Mouse (Mus musculus): ENCODE data around the gene Itgb7.
A peak's percentile ranks its signal among the peaks of the same experiment; 100 is the strongest.

The Itgb7 gene

GRCm38 (mm10) chr15:102231748-102232147 lies at the start of gene Itgb7:
Gene Itgb7, minus strand, starts transcription at chr15:102231944.
- no peak for DNase-seq (ENCODE audit: low read depth, low spot score)

- no peak for DNase-seq (ENCODE audit: low read depth, low spot score)
Measured at GRCm38 (mm10) chr15:102280623-102281022, 48.9 kb upstream of the Itgb7 start.

DNA sequence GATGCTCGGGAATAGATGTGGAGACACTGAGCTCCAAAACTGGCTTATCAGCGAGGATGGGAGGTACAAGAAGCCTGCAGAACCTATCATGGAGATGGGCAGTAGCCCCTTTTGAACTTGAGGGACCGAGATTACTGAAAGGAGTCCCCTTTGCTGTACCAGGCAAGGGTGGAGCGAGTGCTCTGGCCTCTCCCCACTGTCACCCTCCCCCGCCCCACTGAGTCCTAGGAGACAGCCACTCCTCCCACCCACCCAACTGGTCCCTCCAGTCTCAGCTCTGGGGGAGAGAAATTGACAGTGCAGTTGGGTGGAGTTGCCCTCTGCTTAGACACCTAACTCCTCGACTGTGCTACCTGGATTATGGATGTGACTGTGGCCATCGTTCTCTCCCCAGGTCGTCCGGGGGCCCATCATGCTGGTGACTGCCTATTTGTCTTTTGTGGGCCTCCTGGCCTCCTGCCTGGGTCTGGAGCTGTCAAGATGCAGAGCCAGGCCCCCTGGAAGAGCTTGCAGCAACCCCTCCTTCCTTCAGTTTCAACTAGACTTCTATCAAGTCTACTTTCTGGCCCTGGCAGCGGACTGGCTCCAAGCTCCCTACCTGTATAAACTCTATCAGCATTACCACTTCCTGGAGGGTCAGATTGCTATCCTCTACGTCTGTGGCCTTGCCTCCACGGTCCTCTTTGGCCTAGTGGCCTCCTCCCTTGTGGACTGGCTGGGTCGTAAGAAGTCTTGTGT lies 48.2 kb upstream of the Itgb7 start:
- DNase-seq (ENCODE audit: low read depth, low spot score), result no peak

- DNase-seq (ENCODE audit: low read depth, low spot score), result peak; percentile 89
Measured at GRCm38 (mm10) chr15:102279092-102279782, 47.5 kb upstream of the Itgb7 start, which contains the start of gene Mfsd5. Gene Mfsd5, plus strand, starts transcription at chr15:102279454.

GRCm38 (mm10) chr15:102278726-102279091 lies 47.0 kb upstream of the Itgb7 start:
- DNase-seq (ENCODE audit: low read depth, low spot score), result no peak

GRCm38 (mm10) chr15:102273982-102274716 lies 42.4 kb upstream of the Itgb7 start:
- no peak for DNase-seq (ENCODE audit: low read depth, low spot score)

GRCm38 (mm10) chr15:102271441-102271840 lies 39.7 kb upstream of the Itgb7 start:
- no peak for DNase-seq (ENCODE audit: low read depth, low spot score)

GRCm38 (mm10) chr15:102270274-102270960 lies 38.7 kb upstream of the Itgb7 start, which contains the start of gene Gm9918:
Gene Gm9918, plus strand, starts transcription at chr15:102270563.
- no peak for DNase-seq (ENCODE audit: low read depth, low spot score)

DNA sequence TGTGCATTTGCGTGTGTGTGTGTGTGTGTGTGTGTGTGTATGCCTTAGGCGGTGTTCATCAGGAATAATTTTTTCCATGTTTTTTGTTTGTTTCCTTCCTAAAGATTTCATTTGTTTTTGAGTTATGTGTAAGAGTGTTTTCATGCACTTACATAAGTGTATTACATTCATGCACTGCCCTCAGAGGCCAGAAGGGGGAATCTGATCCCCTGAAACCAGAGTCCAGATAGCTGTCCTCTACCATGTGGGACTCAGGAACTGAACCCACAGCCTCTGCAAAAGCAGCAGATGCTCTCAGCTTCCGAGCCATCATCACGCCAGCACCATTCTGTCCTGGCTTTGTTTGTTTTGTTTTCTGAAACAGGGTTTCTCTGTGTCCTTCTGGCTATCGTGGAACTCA lies 33.8 kb upstream of the Itgb7 start:
- no peak for DNase-seq (ENCODE audit: low read depth, low spot score)

DNA sequence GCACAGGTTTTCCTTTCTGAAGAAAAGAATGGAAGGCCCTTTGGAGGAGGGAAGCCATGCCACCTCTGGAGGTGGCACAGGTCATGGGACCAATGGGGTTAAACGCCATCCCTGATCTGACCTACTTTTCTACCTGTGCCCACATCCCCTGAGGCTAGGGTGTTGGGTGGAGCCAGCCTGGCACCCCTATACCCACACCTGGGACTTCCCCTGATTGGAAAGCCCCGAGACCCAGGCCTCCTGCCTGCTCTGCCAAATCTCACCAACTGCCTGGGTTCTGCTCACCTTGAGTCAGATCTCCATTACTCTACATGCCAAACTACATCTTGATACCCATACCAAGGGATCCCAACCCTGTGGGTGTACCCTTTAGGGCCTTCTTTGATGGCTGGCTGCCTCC lies 31.3 kb upstream of the Itgb7 start:
- no peak for DNase-seq (ENCODE audit: low read depth, low spot score)

DNA sequence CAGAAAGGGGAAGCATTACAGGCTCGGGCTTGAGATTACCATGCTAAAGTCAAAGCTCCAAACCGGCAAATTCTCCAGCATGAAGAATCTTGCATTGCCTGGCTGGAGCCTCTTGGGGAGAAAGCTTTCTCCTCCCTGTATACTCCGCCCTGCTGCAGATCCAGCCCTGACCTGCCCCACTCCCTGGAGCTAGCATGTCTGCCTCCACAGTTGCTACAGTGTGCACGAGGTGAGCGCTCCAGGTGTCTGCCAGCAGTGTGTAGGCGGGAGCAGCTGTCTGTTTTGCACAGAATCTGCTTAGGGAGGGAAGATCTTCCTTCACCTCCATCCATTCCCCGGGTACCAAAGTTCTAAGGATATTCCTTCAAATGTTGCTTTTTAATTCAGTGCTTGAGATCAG lies 30.8 kb upstream of the Itgb7 start:
- DNase-seq (ENCODE audit: low read depth, low spot score), result no peak

DNA sequence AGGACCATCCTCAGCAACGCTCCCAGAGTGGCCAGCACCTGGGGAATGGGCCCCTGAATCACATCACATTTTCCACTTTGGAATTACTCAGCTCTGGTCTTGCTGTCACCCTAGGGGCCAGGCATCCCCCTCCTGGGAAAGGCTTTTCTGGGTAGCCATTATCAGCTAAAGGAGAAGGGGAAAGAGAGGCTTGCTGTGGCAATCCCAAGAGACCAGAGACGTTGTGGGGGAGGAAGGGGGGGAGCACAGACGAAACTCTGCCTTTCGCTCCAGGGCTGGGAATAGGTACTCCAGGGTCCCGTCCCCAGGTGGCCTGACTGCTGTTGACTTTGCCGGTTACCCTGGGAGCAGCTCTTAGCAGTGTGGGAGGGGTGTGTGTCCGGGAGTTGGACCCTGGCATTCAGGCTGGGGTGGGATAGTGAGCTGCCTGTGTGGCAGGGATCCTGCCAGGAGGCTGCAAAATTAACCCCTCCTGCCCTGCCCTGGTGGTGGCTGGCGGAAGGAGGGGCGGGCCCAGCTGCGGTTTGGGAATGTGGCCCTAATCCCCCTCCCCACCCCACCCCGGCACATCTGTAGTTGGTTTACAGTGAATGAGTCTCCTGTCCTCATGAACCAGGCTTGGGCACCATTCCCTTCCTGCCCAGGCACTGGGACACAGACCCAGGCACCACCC lies 27.0 kb upstream of the Itgb7 start:
- DNase-seq (ENCODE audit: low read depth, low spot score), result no peak

- DNase-seq (ENCODE audit: low read depth, low spot score), result peak; percentile 57
Measured at GRCm38 (mm10) chr15:102258076-102258470, 26.3 kb upstream of the Itgb7 start.

DNA sequence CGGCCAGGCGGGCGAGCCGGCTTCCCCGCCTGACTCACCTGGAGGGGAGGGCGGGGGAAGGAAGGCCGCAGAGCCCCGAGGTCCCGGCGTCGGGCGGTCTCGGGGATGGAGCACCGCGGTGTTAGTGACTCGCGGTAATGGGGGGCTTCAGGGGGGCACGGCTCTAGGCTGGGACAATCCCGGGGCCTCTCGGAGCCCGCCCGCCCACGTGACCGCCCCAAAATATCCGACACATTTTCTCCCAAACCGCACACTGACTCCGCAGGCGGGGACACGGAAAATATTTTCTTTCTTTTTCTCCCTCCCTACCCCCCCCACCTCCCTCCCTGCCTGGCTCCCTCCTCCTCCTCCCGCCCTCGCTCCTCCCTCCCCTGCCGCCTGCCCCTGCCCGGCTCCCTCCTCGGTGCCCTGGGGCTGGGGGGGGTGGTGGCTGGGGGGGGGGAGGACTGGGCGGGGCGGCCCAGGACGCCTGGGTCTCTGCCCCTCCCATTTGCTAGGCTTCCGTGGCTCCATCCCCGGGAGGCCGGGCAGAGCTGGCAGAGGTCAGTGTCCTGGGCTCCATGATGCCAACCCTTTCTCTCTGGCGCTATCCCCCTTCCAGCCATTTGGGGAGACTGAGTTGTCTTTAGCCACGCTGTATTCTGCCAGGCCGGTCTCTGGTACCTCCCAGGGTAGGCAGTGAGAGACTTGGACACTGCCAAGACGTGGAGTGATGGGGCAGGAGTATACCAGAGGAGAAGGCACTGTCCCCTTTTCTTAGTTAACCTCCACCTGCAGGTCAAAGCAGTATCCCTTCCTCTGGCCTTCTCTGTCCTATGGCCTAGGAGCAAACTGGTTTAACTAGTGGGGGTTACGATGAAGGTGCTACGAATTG lies 25.7 kb upstream of the Itgb7 start, which contains the start of gene Rarg:
Gene Rarg (minus strand): TSS at position 316 of the 874 bp plus-strand sequence.
- DNase-seq (ENCODE audit: low read depth, low spot score), result no peak

GRCm38 (mm10) chr15:102256431-102257201 lies 24.9 kb upstream of the Itgb7 start:
- DNase-seq (ENCODE audit: low read depth, low spot score), result no peak

DNA sequence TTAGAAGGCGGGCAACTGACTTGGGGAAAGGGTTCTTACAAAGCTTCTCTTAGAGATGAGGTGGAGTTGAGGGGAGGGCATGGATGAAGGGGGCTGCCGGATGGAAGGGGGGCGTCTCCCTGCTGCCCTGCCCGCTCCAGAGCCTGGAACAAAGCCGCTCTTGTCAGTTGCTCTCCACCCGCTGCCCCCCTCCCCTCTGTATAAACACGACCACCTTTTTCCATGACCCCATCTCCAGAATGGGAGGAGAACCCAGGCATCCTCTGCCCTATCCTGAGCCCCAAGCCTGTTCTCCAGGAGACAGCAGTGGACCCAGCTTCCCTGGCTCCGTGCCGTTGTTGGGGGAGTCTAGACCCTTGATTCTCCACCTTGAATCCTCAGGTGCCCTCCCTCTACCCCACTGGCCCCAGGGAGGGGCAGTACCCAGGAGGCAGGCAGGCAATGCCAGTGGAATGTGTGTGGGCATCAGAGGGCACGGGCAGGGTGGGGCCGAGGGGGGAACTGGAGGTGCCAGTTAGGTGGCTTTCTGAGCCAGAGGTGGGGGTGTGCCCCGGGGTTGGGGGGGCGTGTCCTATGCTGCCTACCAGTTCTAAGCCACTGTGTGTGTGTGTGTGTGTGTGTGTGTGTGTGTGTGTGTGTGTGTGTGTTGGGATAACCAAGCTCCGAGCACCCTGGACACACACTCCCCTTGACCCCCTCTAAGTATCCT lies 24.0 kb upstream of the Itgb7 start:
- no peak for DNase-seq (ENCODE audit: low read depth, low spot score)

DNA sequence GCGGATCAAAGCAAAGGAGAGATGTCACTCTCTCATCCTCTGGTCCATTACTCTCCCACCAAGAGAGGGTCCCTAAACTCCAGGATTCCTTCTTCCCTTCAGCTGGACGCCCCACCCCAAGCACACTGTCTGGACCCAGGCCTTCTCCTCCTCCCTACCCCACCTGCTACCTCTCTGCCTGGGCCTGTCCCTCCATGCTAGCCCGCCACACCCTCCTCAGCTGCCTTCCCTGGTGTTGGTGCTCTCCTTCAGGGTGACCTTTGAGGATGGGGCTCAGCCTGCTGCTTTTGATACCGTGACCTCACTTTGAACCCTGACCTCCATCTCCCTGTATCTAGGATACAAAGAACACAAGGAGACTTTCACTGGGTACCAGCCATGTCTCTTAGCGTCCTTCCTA lies 18.8 kb upstream of the Itgb7 start:
- DNase-seq (ENCODE audit: low read depth, low spot score), result no peak

DNA sequence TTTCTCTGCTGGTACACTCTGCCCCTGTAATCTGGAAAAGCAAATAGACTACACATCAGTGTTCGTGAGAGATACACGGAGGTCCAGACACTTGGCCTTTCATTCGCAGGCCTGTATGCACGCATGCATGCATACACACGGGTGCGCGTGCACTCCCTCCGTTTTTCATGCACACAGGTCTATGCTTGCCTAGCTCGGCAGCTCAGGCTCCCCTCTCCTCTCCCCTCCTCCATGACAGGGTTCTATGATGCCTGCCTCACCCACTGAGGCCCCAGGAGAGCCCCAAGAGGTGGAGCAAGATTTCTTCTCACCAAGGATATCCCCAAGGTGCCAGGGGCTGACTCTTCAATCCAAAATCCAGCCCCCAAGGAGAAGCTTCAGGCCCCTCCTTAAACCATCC lies 18.2 kb upstream of the Itgb7 start:
- no peak for DNase-seq (ENCODE audit: low read depth, low spot score)

GRCm38 (mm10) chr15:102249251-102249691 lies 17.5 kb upstream of the Itgb7 start:
- DNase-seq (ENCODE audit: low read depth, low spot score), result no peak
